Mouse (Mus musculus) spleen, adult 2 months (tissue): ENCODE data around the gene Dedd2.

Source experiments
- CTCF ChIP-seq: fragments of 200-500 bp; IDR thresholded peaks from 2 replicates; pipeline ENCODE4 v1.5.1; 2011; ENCODE audit warnings: mild to moderate bottlenecking, inconsistent platforms; ENCODE audit not compliant: insufficient read depth, insufficient read length, insufficient replicate concordance; ENCODE audit errors: extremely low read depth
- POLR2A ChIP-seq: fragments of 200-500 bp; IDR thresholded peaks from 2 replicates; pipeline ENCODE4 v1.6.1; 2011; ENCODE audit warnings: low read depth, low read length, inconsistent platforms

DNA sequence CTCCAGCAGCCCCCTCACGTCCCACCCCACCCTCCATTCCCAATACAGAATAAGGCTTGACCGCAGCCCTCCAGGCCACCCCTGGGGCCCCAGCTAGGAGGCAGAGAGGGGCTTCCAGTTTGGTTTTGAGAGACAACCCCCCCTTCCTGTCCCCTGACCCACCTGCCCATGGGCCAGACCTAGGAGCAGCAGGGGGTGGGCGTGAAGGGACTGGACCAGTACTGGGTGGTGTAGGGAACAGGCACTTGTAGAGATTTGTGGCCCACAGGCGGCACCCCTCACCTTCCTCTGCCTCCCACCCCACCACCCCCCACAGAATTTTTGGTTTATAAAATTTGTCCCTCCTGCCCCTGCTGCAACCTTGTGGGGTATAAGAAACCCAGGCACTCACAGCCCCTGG, 22.9 kb upstream of the Dedd2 start:
- TF ChIP-seq CTCF (no peak), POLR2A (no peak)
